Mouse (Mus musculus) embryonic facial prominence, embryonic 11.5 days (tissue): Measurements from ENCODE around the gene Scp2. TPM values are rescaled to one million over a fixed set of nuclear protein-coding genes. Genes with fewer than 3 reads are reported as not detected.

ENCODE experiments used
- ATAC-seq: fragments of 200-750 bp; cut with Nextera tagmentation; replicated peaks from 2 replicates; pipeline ENCODE4 v1.8.0; 2017; ENCODE audit warnings: low read depth; ENCODE audit not compliant: insufficient number of reproducible peaks, low FRiP score, low TSS enrichment
- DNase-seq: peaks from one replicate; pipeline ENCODE4 v3.0.0-alpha.2; 2015; ENCODE audit warnings: low spot score
- H3K27ac ChIP-seq: fragments of 300-500 bp; sonication (generic); replicated peaks from 2 replicates; pipeline ENCODE4 v1.5.1; 2014; ENCODE audit warnings: mild to moderate bottlenecking, low read depth, low read length, control low read depth
- H3K27me3 ChIP-seq: fragments of 300-500 bp; sonication (generic); 2 replicates; pipeline ENCODE4 v1.6.1; 2014; ENCODE audit warnings: mild to moderate bottlenecking, low read length, moderate library complexity, mixed read lengths; ENCODE audit not compliant: control insufficient read depth, insufficient read depth
- H3K36me3 ChIP-seq: fragments of 300-500 bp; sonication (generic); replicated peaks from 2 replicates; pipeline ENCODE4 v1.6.1; 2014; ENCODE audit warnings: low read depth, mild to moderate bottlenecking, low read length, moderate library complexity, mixed read lengths; ENCODE audit not compliant: control insufficient read depth, insufficient read depth
- H3K4me1 ChIP-seq: fragments of 300-500 bp; sonication (generic); 2 replicates; pipeline ENCODE4 v1.6.1; 2014; ENCODE audit warnings: low read length, mixed read lengths; ENCODE audit not compliant: control insufficient read depth, insufficient read depth
- H3K4me2 ChIP-seq: fragments of 300-500 bp; sonication (generic); 2 replicates; pipeline ENCODE4 v1.6.1; 2014; ENCODE audit warnings: low read depth, mild to moderate bottlenecking, control low read depth, low read length, moderate library complexity
- H3K4me3 ChIP-seq: fragments of 300-500 bp; sonication (generic); 2 replicates; pipeline ENCODE4 v1.5.1; 2014; ENCODE audit warnings: low read depth, low read length, control low read depth
- H3K9ac ChIP-seq: fragments of 300-500 bp; sonication (generic); replicated peaks from 2 replicates; pipeline ENCODE4 v1.6.1; 2014; ENCODE audit warnings: mild to moderate bottlenecking, control low read depth, low read length
- H3K9me3 ChIP-seq: fragments of 300-500 bp; sonication (generic); replicated peaks from 2 replicates; pipeline ENCODE4 v1.6.1; 2016; ENCODE audit warnings: mild to moderate bottlenecking, low read length, inconsistent platforms, mixed read lengths; ENCODE audit not compliant: control insufficient read depth
- WGBS: fragments of 180-500 bp; shearing (Covaris S2); extraction: QIAGEN DNeasy Blood & Tissue Kit; methylation state at CpG from one replicate; pipeline ENCODE4 v1.1.7; 2014; 5-methylcytosine and 5-hydroxymethylcytosine counted together
- polyA plus RNA-seq: library from polyadenylated mRNA; unstranded; fragments of >200 nt; fragmentation: Nextera tagmentation; extraction: Ambion mirVana; gene quantifications from 2 replicates; pipeline ENCODE4 v1.2.1, GENCODE M21; 2014

Gene Scp2
- polyA plus RNA-seq, 1 experiment from 2014 or later, result 183 TPM

DNA sequence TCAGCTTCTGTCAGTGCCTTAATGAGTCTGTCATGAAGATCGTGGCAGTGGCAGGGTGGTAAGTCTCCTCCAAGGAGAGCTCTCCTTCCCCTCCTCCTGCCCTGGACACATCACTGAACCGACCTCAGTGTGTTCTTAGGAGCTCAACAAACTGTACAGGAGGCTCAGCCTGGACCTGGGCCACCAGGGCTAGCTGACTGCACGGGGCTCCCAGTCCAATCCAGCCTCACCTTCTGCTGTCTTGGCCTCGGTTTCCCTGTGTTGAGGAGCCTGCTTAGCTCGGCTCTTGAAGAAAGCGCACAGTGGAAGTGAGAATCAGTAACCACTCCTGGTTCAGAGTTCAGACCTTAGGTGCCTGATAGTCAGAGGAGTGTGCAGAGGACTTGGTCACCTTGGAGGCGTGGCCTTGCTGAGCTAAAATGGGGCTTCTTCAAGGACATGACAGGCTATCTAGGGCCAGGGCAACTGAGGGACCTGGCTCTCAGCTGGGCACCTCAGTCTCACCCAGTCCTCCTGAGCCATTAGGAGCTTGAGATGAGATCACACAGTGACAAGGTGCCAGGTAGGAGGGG is 137.2 kb downstream of the Scp2 start:
- no peak for ATAC-seq
- H3K27ac ChIP-seq, result no peak overlapping the region
- 83% methylated on average over 7 of the region's 7 CpGs for WGBS

DNA sequence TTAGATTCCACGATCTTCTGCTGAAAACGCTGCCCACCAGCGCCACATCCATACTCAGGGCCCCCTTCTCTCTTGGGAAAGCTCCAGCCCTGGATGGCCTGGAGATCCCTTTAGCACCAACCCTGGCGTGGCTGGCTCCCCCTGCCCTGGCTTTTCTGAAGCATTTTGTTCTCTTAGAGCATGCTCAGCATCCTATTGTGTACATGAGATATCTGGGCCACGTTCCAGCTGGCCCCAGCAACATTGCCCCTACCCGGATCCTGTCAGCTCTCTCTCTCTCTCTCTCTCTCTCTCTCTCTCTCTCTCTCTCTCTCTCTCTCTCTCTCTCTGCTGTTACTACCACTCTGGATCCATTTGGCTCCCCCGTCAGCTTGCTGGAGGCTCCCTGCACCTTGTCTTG is 139.5 kb downstream of the Scp2 start:
- no peaks in the 10 kb centered on the region for H3K27me3 ChIP-seq
- no peak overlapping the region for H3K4me2 ChIP-seq
- no peak overlapping the region for H3K4me3 ChIP-seq
- 71% methylated on average over 7 of the region's 7 CpGs for WGBS
- H3K4me1 ChIP-seq, result no peaks in the 10 kb centered on the region
- ATAC-seq (no peak), DNase-seq (no peak)
- H3K36me3 ChIP-seq, result no peaks in the 10 kb centered on the region
- H3K27ac ChIP-seq, result no peak overlapping the region
- H3K9me3 ChIP-seq, result no peaks in the 10 kb centered on the region
- no peak overlapping the region for H3K9ac ChIP-seq

More for the DNA sequence above, 137.2 kb downstream of the Scp2 start:
- no peak for DNase-seq
- H3K4me3 ChIP-seq, result no peak overlapping the region
- H3K9ac ChIP-seq, result no peak overlapping the region
- no peak overlapping the region for H3K4me2 ChIP-seq
- no peaks in the 10 kb centered on the region for H3K27me3 ChIP-seq
- H3K9me3 ChIP-seq, result no peaks in the 10 kb centered on the region
- H3K4me1 ChIP-seq, result no peaks in the 10 kb centered on the region
- no peaks in the 10 kb centered on the region for H3K36me3 ChIP-seq

DNA sequence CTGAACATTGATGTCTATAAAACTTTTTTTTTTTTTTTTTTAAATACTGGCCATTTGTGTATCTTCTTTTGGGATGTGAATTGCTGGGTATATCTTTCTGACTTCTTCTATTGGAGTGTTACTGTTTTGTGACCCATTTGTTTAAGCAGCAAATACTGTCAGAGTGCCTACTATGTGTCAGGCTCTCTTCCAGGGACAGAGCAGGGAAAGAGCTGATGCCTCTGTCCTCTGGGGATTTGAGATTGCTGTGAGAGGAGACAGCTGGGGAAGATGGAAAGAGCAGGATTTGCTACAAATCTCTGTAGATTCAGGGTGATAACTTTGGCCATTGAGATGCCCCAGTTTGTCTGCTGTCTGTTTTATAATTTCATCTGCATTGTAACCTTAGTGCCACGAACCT is 145.4 kb downstream of the Scp2 start:
- WGBS, result 71% methylated on average over 1 of the region's 1 CpGs

DNA sequence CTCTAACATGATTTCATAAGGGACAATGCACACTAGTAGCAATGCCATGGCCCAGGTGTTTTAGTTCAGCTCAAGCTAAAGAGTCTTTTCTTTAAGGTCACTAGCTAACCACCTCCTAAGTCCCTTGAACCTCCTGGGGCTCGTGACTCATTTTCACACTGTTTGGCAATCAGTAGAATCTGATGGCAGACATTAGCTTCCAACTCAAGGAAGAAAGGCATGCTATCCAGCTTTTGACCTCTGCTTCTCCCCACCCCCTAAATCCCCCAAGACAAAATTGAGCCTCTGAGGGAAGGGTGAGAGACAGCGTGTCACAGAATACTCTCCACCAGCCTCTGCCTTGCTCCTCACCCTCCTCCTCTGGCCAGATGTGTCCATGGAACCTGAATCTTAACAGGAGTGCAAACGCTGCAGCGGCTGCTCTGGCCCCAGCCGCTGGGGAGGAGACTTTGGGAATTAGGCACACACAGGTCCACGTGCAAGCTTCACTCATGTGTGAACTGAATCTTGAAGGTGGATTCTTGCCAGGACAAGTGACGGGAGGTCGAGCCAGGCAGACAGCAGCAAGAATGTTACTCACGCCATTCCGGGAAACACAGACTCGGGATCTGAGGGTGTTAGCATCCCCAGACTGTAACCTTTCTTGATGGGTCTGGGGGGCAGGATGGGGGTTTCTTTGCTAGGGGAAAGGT is 146.0 kb downstream of the Scp2 start:
- H3K4me2 ChIP-seq, result no peak overlapping the region
- no peaks in the 10 kb centered on the region for H3K36me3 ChIP-seq
- H3K27ac ChIP-seq, result no peak overlapping the region
- no peaks in the 10 kb centered on the region for H3K27me3 ChIP-seq
- no peak overlapping the region for H3K4me3 ChIP-seq
- 39% methylated on average over 11 of the region's 11 CpGs for WGBS
- H3K9me3 ChIP-seq, result no peaks in the 10 kb centered on the region
- ATAC-seq (no peak), DNase-seq (no peak)
- H3K9ac ChIP-seq, result no peak overlapping the region
- no peaks in the 10 kb centered on the region; the same call in 1 of the 2 replicates for H3K4me1 ChIP-seq

More for the DNA sequence above, 145.4 kb downstream of the Scp2 start:
- no peak for ATAC-seq
- Histone ChIP-seq H3K4me3 (no peak overlapping the region), H3K36me3 (no peaks in the 10 kb centered on the region), H3K9me3 (no peaks in the 10 kb centered on the region), H3K4me2 (no peak overlapping the region), H3K4me1 (no peaks in the 10 kb centered on the region; the same call in 1 of the 2 replicates), H3K27me3 (no peaks in the 10 kb centered on the region), H3K27ac (no peak overlapping the region), H3K9ac (no peak overlapping the region)
- DNase-seq, result no peak

DNA sequence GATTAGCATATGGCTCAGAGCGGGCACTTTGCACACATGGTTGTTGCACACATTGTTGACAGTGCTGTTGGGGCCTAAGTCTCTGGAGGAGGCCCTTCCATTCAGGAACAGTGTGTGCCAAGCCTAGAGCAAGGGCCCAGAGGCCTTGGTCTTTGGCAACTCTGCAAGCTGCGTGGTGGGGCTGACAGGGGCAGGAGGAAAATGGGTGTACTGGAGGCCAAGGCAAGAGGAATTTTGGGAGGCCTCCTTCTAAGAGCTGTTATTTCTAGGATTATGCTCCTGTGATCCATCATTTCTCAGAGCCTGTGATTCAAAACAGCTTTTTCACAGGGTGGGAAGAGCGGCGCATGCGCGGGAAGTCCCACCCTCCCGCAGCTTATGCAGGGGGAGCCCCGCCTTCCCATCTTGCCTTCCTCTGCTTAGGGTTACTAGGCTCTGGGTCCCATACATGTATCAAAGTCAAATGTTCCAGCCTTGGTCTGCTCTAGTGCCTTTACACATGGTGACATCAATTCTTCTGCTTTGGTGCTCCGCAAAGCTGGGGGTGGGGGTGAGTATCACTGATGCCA is 148.3 kb downstream of the Scp2 start:
- no peak overlapping the region for H3K4me3 ChIP-seq
- H3K27me3 ChIP-seq, result no peaks in the 10 kb centered on the region
- H3K9ac ChIP-seq, result no peak overlapping the region
- H3K9me3 ChIP-seq, result no peaks in the 10 kb centered on the region
- ATAC-seq, result no peak
- WGBS, result 88% methylated on average over 9 of the region's 9 CpGs
- no peak for DNase-seq
- no peak overlapping the region for H3K4me2 ChIP-seq
- H3K36me3 ChIP-seq, result no peaks in the 10 kb centered on the region
- H3K4me1 ChIP-seq, result no peaks in the 10 kb centered on the region; the same call in 1 of the 2 replicates
- H3K27ac ChIP-seq, result no peak overlapping the region

DNA sequence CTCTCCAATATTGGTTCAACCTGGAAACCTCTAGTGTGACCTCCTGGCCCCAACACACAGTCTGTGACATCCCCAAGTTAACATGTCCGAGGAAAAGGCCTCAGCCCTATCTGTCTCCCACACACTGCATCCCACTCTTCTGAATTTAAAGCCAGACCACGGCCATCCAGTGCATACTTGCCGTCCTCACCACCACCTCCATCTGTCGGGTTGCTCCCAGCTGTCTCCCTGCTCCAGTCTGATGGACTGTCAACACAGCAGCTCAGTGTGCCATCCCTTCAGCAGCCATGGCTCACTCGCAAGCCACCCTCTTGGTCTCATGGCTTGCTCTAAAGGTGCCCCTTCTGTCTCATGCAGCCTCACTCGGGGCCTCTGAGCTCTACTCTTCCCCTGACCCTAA is 149.1 kb downstream of the Scp2 start:
- no peak for DNase-seq
- H3K9me3 ChIP-seq, result no peaks in the 10 kb centered on the region
- H3K4me2 ChIP-seq, result no peak overlapping the region
- no peak for ATAC-seq
- no peak overlapping the region for H3K9ac ChIP-seq
- no peak overlapping the region for H3K27ac ChIP-seq
- no peaks in the 10 kb centered on the region for H3K36me3 ChIP-seq
- no peaks in the 10 kb centered on the region for H3K27me3 ChIP-seq
- 85% methylated on average over 6 of the region's 6 CpGs for WGBS
- H3K4me1 ChIP-seq, result no peaks in the 10 kb centered on the region; the same call in 1 of the 2 replicates
- H3K4me3 ChIP-seq, result no peak overlapping the region

DNA sequence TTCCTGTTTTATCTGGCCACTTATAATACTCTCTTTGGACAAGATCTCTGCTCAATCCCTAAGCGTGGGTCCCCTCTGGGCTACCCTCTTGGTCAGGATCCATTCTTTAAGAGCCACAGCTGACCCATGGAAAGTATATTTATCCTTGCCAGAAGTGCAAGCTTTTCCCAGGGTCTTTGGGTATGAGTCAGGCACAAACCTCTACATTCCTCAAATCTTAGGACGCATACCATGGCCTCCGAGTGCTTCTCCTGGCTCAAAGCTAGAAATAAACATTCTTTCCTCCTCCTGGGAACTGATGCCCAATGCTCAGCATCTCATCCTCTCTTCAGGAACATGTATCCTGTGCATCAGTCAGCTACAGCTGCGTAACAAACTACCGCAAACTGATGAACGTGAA is 149.8 kb downstream of the Scp2 start:
- ATAC-seq (no peak), DNase-seq (no peak)
- no peak overlapping the region for H3K4me2 ChIP-seq
- no peak overlapping the region for H3K27ac ChIP-seq
- no peak overlapping the region for H3K9ac ChIP-seq
- no peaks in the 10 kb centered on the region for H3K27me3 ChIP-seq
- no peak overlapping the region for H3K4me3 ChIP-seq
- no peaks in the 10 kb centered on the region for H3K36me3 ChIP-seq
- H3K9me3 ChIP-seq, result no peaks in the 10 kb centered on the region
- no peaks in the 10 kb centered on the region; the same call in 1 of the 2 replicates for H3K4me1 ChIP-seq
- 92% methylated on average over 6 of the region's 6 CpGs for WGBS
